In genomic region chr2:154782856-154783650, GRCm38 (mm10) we compare ENCODE assay signal across 34 mouse cellular contexts. TPM values are rescaled to one million over a fixed set of nuclear protein-coding genes. Genes with fewer than 3 reads are reported as not detected.
DNase-seq lines count a peak whose midpoint lies in the region; ATAC-seq lines count a peak whose summit lies in the region.
"Had no signal": no experiment of that assay in that cellular context is flagged by ENCODE, and none has a peak within 500 bp of the region (broad histone marks: within the 10 kb centered on the region; RNA-seq: fewer than 3 reads in every experiment).

No protein-coding gene starts in this region.

- no peaks in the 10 kb centered on the region for H3K36me3 ChIP-seq in hindbrain, embryonic 10.5 days
- H3K36me3 ChIP-seq in hindbrain, embryonic 14.5 days (replicated peaks; ENCODE audit: control insufficient read depth, insufficient read depth): no peaks in the 10 kb centered on the region
- no peaks in the 10 kb centered on the region for H3K36me3 ChIP-seq in kidney, embryonic 16.5 days (ENCODE audit: insufficient read depth, low read length)
- H3K36me3 ChIP-seq in neural tube, embryonic 12.5 days: no peaks in the 10 kb centered on the region
- H3K36me3 ChIP-seq in neural tube, embryonic 15.5 days: no peaks in the 10 kb centered on the region
- H3K36me3 ChIP-seq: heart, embryonic 12.5 days; limb, embryonic 10.5 days; limb, embryonic 15.5 days; liver, embryonic 15.5 days had no signal

- no peak for DNase-seq in hindbrain, embryonic 10.5 days (ENCODE audit: low spot score)
- DNase-seq in hindbrain, embryonic 14.5 days (ENCODE audit: low spot score): no peak
- no peak for DNase-seq in kidney, postnatal 10 days
- DNase-seq in retina, postnatal 1 day: peak; percentile 82
- no peak for DNase-seq in B cell, adult 2 months
- DNase-seq: adrenal gland, postnatal 10 days; cerebellum, adult 9-11 months; gastrocnemius, postnatal 25 days; heart, adult 18-20 months; heart, postnatal 4 days; kidney, adult 18-20 months; layer of hippocampus, adult 9-11 months; lung, embryonic 14.5 days; lung, postnatal 14 days; right cerebral cortex, postnatal 14 days; thymus, postnatal 14 days had no signal

- no peak overlapping the region for H3K4me2 ChIP-seq in hindbrain, embryonic 14.5 days (replicated peaks)
- H3K4me2 ChIP-seq in kidney, embryonic 16.5 days (replicated peaks; ENCODE audit: low read depth, low read length): no peak overlapping the region
- 0 out of 2 replicates have a peak overlapping the region, but pooled peaks have one; percentile 7 for H3K4me2 ChIP-seq in neural tube, embryonic 12.5 days (replicated peaks)
- no peak overlapping the region for H3K4me2 ChIP-seq in neural tube, embryonic 15.5 days
- H3K4me2 ChIP-seq: heart, embryonic 12.5 days; limb, embryonic 15.5 days; liver, embryonic 15.5 days; lung, embryonic 14.5 days had no signal

- H3K4me3 ChIP-seq in hindbrain, embryonic 10.5 days: no peak overlapping the region
- no peak overlapping the region for H3K4me3 ChIP-seq in hindbrain, embryonic 14.5 days (replicated peaks; ENCODE audit: low read length)
- no peak overlapping the region for H3K4me3 ChIP-seq in kidney, embryonic 16.5 days (ENCODE audit: low read length)
- H3K4me3 ChIP-seq in neural tube, embryonic 12.5 days: no peak overlapping the region
- H3K4me3 ChIP-seq in neural tube, embryonic 15.5 days (replicated peaks): no peak overlapping the region
- H3K4me3 ChIP-seq: heart, embryonic 12.5 days; limb, embryonic 10.5 days; limb, embryonic 15.5 days; liver, embryonic 15.5 days had no signal

- no peaks in the 10 kb centered on the region for H3K9me3 ChIP-seq in hindbrain, embryonic 10.5 days
- H3K9me3 ChIP-seq in hindbrain, embryonic 14.5 days (ENCODE audit: control insufficient read depth, low read length): no peaks in the 10 kb centered on the region
- no peaks in the 10 kb centered on the region for H3K9me3 ChIP-seq in kidney, embryonic 16.5 days (ENCODE audit: low read length)
- no peaks in the 10 kb centered on the region for H3K9me3 ChIP-seq in neural tube, embryonic 12.5 days
- H3K9me3 ChIP-seq in neural tube, embryonic 15.5 days (replicated peaks): no peaks in the 10 kb centered on the region
- H3K9me3 ChIP-seq: heart, embryonic 12.5 days; limb, embryonic 10.5 days; limb, embryonic 15.5 days; liver, embryonic 15.5 days had no signal

- peak overlapping the region; percentile 40; the same call in 1 of the 2 replicates for H3K27ac ChIP-seq in hindbrain, embryonic 10.5 days
- H3K27ac ChIP-seq in hindbrain, embryonic 14.5 days: no peak overlapping the region
- H3K27ac ChIP-seq in kidney, embryonic 16.5 days (ENCODE audit: low read length): no peak overlapping the region
- no peak overlapping the region for H3K27ac ChIP-seq in neural tube, embryonic 12.5 days
- H3K27ac ChIP-seq in neural tube, embryonic 15.5 days (replicated peaks): no peak overlapping the region
- H3K27ac ChIP-seq: kidney, postnatal 0 days; limb, embryonic 10.5 days; limb, embryonic 15.5 days; liver, embryonic 15.5 days had no signal

- WGBS in hindbrain, embryonic 10.5 days: 74% methylated on average over 17 of the region's 17 CpGs
- WGBS in hindbrain, embryonic 14.5 days: 45% methylated on average over 17 of the region's 17 CpGs
- WGBS in kidney, embryonic 16.5 days: 44% methylated on average over 17 of the region's 17 CpGs
- 54% methylated on average over 17 of the region's 17 CpGs for WGBS in neural tube, embryonic 12.5 days
- WGBS in neural tube, embryonic 15.5 days: 43% methylated on average over 17 of the region's 17 CpGs

- H3K27me3 ChIP-seq in hindbrain, embryonic 10.5 days (ENCODE audit: insufficient read depth, poor library complexity, severe bottlenecking): no peaks in the 10 kb centered on the region
- no peaks in the 10 kb centered on the region for H3K27me3 ChIP-seq in hindbrain, embryonic 14.5 days (ENCODE audit: control insufficient read depth, insufficient read depth, low read length)
- H3K27me3 ChIP-seq in kidney, embryonic 16.5 days (ENCODE audit: insufficient read depth, low read length): no peaks in the 10 kb centered on the region
- H3K27me3 ChIP-seq in neural tube, embryonic 12.5 days (replicated peaks): no peaks in the 10 kb centered on the region
- no peaks in the 10 kb centered on the region for H3K27me3 ChIP-seq in neural tube, embryonic 15.5 days (replicated peaks)
- H3K27me3 ChIP-seq: CH12.LX; heart, embryonic 12.5 days; limb, embryonic 15.5 days had no signal

- no peak overlapping the region for H3K9ac ChIP-seq in hindbrain, embryonic 14.5 days
- no peak overlapping the region for H3K9ac ChIP-seq in kidney, embryonic 16.5 days (replicated peaks; ENCODE audit: low read length)
- H3K9ac ChIP-seq in neural tube, embryonic 12.5 days: 0 out of 2 replicates have a peak overlapping the region, but pooled peaks have one; percentile 13
- H3K9ac ChIP-seq in neural tube, embryonic 15.5 days (replicated peaks): no peak overlapping the region
- H3K9ac ChIP-seq: heart, embryonic 12.5 days; limb, embryonic 15.5 days; liver, embryonic 15.5 days; lung, embryonic 14.5 days had no signal

- no peak for ATAC-seq in hindbrain, embryonic 14.5 days (ENCODE audit: low FRiP score)
- peak; percentile 59 for ATAC-seq in kidney, embryonic 16.5 days (ENCODE audit: low FRiP score, low TSS enrichment)
- ATAC-seq in neural tube, embryonic 12.5 days (ENCODE audit: low FRiP score, low read depth): no peak
- ATAC-seq in neural tube, embryonic 15.5 days (ENCODE audit: low FRiP score): no peak
- ATAC-seq: activated CD4-positive, CD25-positive, alpha-beta regulatory T cell, adult 4 months; forebrain, embryonic 14.5 days had no signal

- H3K4me1 ChIP-seq in hindbrain, embryonic 10.5 days (replicated peaks): peaks cover 44% of the 10 kb centered on the region
- peaks cover 27% of the 10 kb centered on the region; the same call in 1 of the 2 replicates for H3K4me1 ChIP-seq in hindbrain, embryonic 14.5 days (replicated peaks; ENCODE audit: control insufficient read depth, insufficient read depth, low read length)
- peaks cover 10% of the 10 kb centered on the region; the same call in 1 of the 2 replicates for H3K4me1 ChIP-seq in kidney, embryonic 16.5 days (ENCODE audit: insufficient read depth, low read length)
- peaks cover 18% of the 10 kb centered on the region for H3K4me1 ChIP-seq in neural tube, embryonic 12.5 days
- H3K4me1 ChIP-seq in neural tube, embryonic 15.5 days: peaks cover 16% of the 10 kb centered on the region

RNA-seq across cellular contexts. Expression of gene Raly, which starts 7.8 kb away (rescaled TPM):
- 52.8 and 77.6 TPM in 2 replicates for polyA plus RNA-seq in hindbrain, embryonic 10.5 days (2016; fragmentation: Nextera tagmentation; extraction: Ambion mirVana)
- polyA plus RNA-seq in hindbrain, embryonic 14.5 days (2014; fragmentation: Nextera tagmentation; extraction: Ambion mirVana): 36.2 and 41.0 TPM in 2 replicates
- polyA plus RNA-seq in kidney, embryonic 16.5 days (2015; fragmentation: Nextera tagmentation; extraction: Ambion mirVana): 42.3 and 48.4 TPM in 2 replicates
- 36.7 and 49.2 TPM in 2 replicates for polyA plus RNA-seq in neural tube, embryonic 12.5 days (2016; fragmentation: Nextera tagmentation; extraction: Ambion mirVana)
- 26.2 and 28.2 TPM in 2 replicates for polyA plus RNA-seq in neural tube, embryonic 15.5 days (2015; fragmentation: Nextera tagmentation; extraction: Ambion mirVana)

RNA-seq across cellular contexts. Expression of gene a, which starts 8.1 kb away (rescaled TPM):
- 1.0 and 1.7 TPM in 2 replicates for polyA plus RNA-seq in hindbrain, embryonic 10.5 days (2016; fragmentation: Nextera tagmentation; extraction: Ambion mirVana)
- polyA plus RNA-seq in hindbrain, embryonic 14.5 days (2014; fragmentation: Nextera tagmentation; extraction: Ambion mirVana): 0.93 and 1.3 TPM in 2 replicates
- polyA plus RNA-seq in kidney, embryonic 16.5 days (2015; fragmentation: Nextera tagmentation; extraction: Ambion mirVana): 0.35 TPM in 1 of 2 replicates, not detected in the other
- polyA plus RNA-seq in neural tube, embryonic 12.5 days (2016; fragmentation: Nextera tagmentation; extraction: Ambion mirVana): 0.89 TPM in 1 of 2 replicates, not detected in the other
- 0.33 and 0.93 TPM in 2 replicates for polyA plus RNA-seq in neural tube, embryonic 15.5 days (2015; fragmentation: Nextera tagmentation; extraction: Ambion mirVana)
- polyA plus RNA-seq: activated CD4-positive, CD25-positive, alpha-beta regulatory T cell, adult 4 months; C2C12; heart, embryonic 12.5 days; heart, postnatal 0 days; lung, embryonic 14.5 days; stomach, embryonic 14.5 days; urinary bladder, adult 2 months had no signal

RNA-seq across cellular contexts. Expression of gene Gm14214, which starts 13.2 kb away (rescaled TPM):
- not detected in 2 replicates for polyA plus RNA-seq in hindbrain, embryonic 10.5 days (2016; fragmentation: Nextera tagmentation; extraction: Ambion mirVana)
- not detected in 2 replicates for polyA plus RNA-seq in hindbrain, embryonic 14.5 days (2014; fragmentation: Nextera tagmentation; extraction: Ambion mirVana)
- not detected in 2 replicates for polyA plus RNA-seq in kidney, embryonic 16.5 days (2015; fragmentation: Nextera tagmentation; extraction: Ambion mirVana)
- not detected in 2 replicates for polyA plus RNA-seq in neural tube, embryonic 12.5 days (2016; fragmentation: Nextera tagmentation; extraction: Ambion mirVana)
- not detected in 2 replicates for polyA plus RNA-seq in neural tube, embryonic 15.5 days (2015; fragmentation: Nextera tagmentation; extraction: Ambion mirVana)
- polyA plus RNA-seq: C2C12; cortical plate, adult 2 months; forebrain, embryonic 14.5 days; frontal cortex, adult 2 months; heart, embryonic 12.5 days; heart, postnatal 0 days; kidney, postnatal 0 days; limb, embryonic 10.5 days; limb, embryonic 15.5 days; liver, embryonic 15.5 days; lung, embryonic 14.5 days; small intestine, adult 2 months; stomach, embryonic 14.5 days; urinary bladder, adult 2 months had no signal
